Mouse (Mus musculus) liver, postnatal 0 days (tissue): Measurements from ENCODE around the gene Stard13.

ENCODE experiments used
- CTCF ChIP-seq: sonication (generic); IDR thresholded peaks from 2 replicates; pipeline ENCODE4 v1.5.1; 2016; ENCODE audit warnings: antibody characterized with exemption, low read depth
- EP300 ChIP-seq: IDR thresholded peaks from 2 replicates; pipeline ENCODE4 v1.6.1; 2016; ENCODE audit warnings: antibody characterized with exemption, low read depth, mild to moderate bottlenecking

DNA sequence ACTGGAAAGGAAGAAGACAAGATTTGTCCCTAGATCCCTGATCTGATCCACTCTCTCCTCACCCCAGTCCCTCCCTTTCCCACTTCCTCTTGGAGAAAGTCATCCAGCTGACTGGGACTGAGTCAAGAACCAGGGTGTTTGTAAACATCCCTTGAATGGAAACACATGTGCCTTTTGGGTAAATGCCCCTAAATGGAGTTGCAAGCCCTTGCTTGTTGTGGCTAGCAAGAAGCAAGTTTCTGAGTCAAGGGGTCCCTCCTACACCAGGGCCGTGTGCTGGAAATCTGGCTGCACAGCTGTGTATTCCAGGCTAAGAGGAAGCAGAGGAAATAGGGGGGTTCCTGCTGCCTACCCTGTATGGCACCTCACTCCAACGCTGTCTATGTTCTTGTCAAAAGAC, 103.9 kb downstream of the Stard13 start:
- TF ChIP-seq CTCF, result no peak
- TF ChIP-seq EP300, result no peak
